Mouse (Mus musculus) adrenal gland (tissue): ENCODE results near the gene Etl4.

ENCODE experiments used
- intact Hi-C: fragments of 180-260 bp; cut with DNase I; formaldehyde crosslinking; loops from one replicate; pipeline ENCODE4 v1.15.1; 2025

Gene Etl4

GRCm38 (mm10) chr2:20753282-20754110 is 843.9 kb downstream of the Etl4 start:
- intact Hi-C loops: no loop called here

GRCm38 (mm10) chr2:20756964-20757363 is 847.4 kb downstream of the Etl4 start:
- intact Hi-C loops: no loop called here

GRCm38 (mm10) chr2:20759045-20759662 is 849.6 kb downstream of the Etl4 start:
- intact Hi-C loops: no loop called here

- intact Hi-C loops: no loop called here
Measured at GRCm38 (mm10) chr2:20761320-20761719, 851.7 kb downstream of the Etl4 start.

- intact Hi-C loops: no loop called here
Measured at GRCm38 (mm10) chr2:20761751-20762150, 852.2 kb downstream of the Etl4 start.

GRCm38 (mm10) chr2:20763511-20764212 is 854.1 kb downstream of the Etl4 start:
- intact Hi-C loops: no loop called here

- intact Hi-C loops: no loop called here
Measured at GRCm38 (mm10) chr2:20764566-20765090, 855.0 kb downstream of the Etl4 start.

- intact Hi-C loops: no loop called here
Measured at GRCm38 (mm10) chr2:20768681-20769080, 859.1 kb downstream of the Etl4 start.

GRCm38 (mm10) chr2:20770171-20770570 is 860.6 kb downstream of the Etl4 start:
- intact Hi-C loops: loop anchor here (10.0 kb wide), 2 partner anchors 45 to 255 kb away; no protein-coding TSS in a partner anchor

- intact Hi-C loops: loop anchor here (10.0 kb wide), 2 partner anchors 50 to 260 kb away; no protein-coding TSS in a partner anchor
Measured at GRCm38 (mm10) chr2:20774462-20774861, 864.9 kb downstream of the Etl4 start.

GRCm38 (mm10) chr2:20776171-20776704 is 866.7 kb downstream of the Etl4 start:
- intact Hi-C loops: loop anchor here (2.0 to 10.0 kb wide), 4 partner anchors 51 to 1059 kb away; no protein-coding TSS in a partner anchor

GRCm38 (mm10) chr2:20777931-20778330 is 868.4 kb downstream of the Etl4 start:
- intact Hi-C loops: loop anchor here (2.0 to 10.0 kb wide), 5 partner anchors 53 to 1061 kb away; no protein-coding TSS in a partner anchor

GRCm38 (mm10) chr2:20779484-20780381 is 870.2 kb downstream of the Etl4 start:
- intact Hi-C loops: loop anchor here (2.0 to 10.0 kb wide), 4 partner anchors 55 to 1062 kb away; no protein-coding TSS in a partner anchor

GRCm38 (mm10) chr2:20801236-20801890 is 891.8 kb downstream of the Etl4 start:
- intact Hi-C loops: no loop called here

- intact Hi-C loops: no loop called here
Measured at GRCm38 (mm10) chr2:20811506-20811905, 901.9 kb downstream of the Etl4 start.

- intact Hi-C loops: no loop called here
Measured at GRCm38 (mm10) chr2:20813986-20814385, 904.4 kb downstream of the Etl4 start.

GRCm38 (mm10) chr2:20818226-20818625 is 908.6 kb downstream of the Etl4 start:
- intact Hi-C loops: no loop called here

GRCm38 (mm10) chr2:20826258-20826657 is 916.7 kb downstream of the Etl4 start:
- intact Hi-C loops: no loop called here

- intact Hi-C loops: no loop called here
Measured at GRCm38 (mm10) chr2:20830882-20831281, 921.3 kb downstream of the Etl4 start.
